Mouse (Mus musculus): ENCODE results near the gene Tut1.
A peak's percentile ranks its signal among the peaks of the same experiment; 100 is the strongest.

DNA sequence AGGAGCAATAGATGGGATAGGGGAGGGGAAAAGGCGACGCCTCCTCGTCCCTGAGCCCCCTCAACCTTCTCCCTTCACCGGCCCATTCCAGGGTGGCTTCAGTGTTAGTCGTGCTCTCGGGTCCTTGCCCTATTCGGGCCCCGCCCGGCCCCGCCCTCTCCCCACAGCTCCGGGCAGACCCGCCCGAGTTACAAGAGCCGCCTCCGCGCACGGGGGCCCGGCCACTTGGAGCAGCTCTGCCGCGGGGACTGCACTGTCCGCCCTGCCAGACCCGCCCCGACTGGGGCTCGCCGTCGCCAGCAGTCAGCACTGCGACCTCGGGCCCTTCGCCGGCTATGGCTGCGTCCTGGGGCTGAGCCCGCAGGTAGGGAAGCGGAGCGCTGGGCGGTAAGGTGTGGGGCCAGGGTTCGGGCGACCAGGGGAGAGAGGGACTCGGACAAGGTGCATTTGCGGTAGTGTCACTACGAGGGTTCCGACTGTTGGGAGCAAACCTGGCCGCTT is 35.5 kb downstream of the Tut1 start, which contains the start of gene Ahnak:
- TF ChIP-seq POLR2A (IDR thresholded peaks at IDR 0.05; ENCODE audit: borderline replicate concordance, control insufficient read depth, low read depth, low read length) (peak; percentile 72; the same call in 1 of the 2 replicates), CTCF (IDR thresholded peaks at IDR 0.05; ENCODE audit: control insufficient read depth, insufficient read depth, low read length) (no peak)
